ENCODE assay signal across 8 mouse cellular contexts in the genomic region with DNA sequence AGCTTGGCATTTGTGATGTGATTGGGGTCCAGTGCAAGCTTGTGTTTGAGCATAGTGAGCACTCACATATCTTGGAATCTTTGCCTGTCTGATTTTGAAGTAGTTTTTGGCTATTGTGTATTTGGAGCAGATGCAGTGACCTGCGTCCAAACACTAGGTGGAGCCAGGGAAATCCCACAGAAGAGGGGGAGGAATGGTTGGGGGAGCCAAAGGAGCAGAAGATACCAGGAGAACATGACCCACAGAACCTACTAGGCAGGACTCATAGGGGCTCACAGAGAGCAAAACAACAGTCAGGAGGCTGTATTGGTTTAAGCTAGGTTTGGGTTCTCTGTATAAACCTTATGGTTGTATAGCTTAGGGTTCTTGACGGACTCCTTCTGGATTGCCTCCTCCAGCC. TPM values are rescaled to one million over a fixed set of nuclear protein-coding genes. Genes with fewer than 3 reads are reported as not detected.
DNase-seq lines count a peak whose midpoint lies in the region; ATAC-seq and TF ChIP-seq lines count a peak whose summit lies in the region.

No protein-coding gene starts in this region.

- no peaks in the 10 kb centered on the region for H3K9me3 ChIP-seq in kidney, postnatal 0 days (replicated peaks; ENCODE audit: low read length)
- H3K9me3 ChIP-seq in embryonic facial prominence, embryonic 11.5 days (replicated peaks; ENCODE audit: control insufficient read depth, low read length): no peaks in the 10 kb centered on the region
- no peaks in the 10 kb centered on the region for H3K9me3 ChIP-seq in forebrain, embryonic 15.5 days

- H3K4me3 ChIP-seq in kidney, postnatal 0 days (replicated peaks; ENCODE audit: low read depth, low read length): no peak overlapping the region
- H3K4me3 ChIP-seq in embryonic facial prominence, embryonic 11.5 days (ENCODE audit: low read depth, low read length): no peak overlapping the region
- no peak overlapping the region for H3K4me3 ChIP-seq in forebrain, embryonic 15.5 days

- no peak for ATAC-seq in kidney, postnatal 0 days (replicated peaks; ENCODE audit: low FRiP score, low read depth)
- ATAC-seq in embryonic facial prominence, embryonic 11.5 days (replicated peaks; ENCODE audit: insufficient number of reproducible peaks, low FRiP score, low TSS enrichment, low read depth): no peak
- ATAC-seq in erythroid progenitor cell, adult 5-6 weeks (replicated peaks; ENCODE audit: low FRiP score, poor library complexity, severe bottlenecking): no peak
- no peak for ATAC-seq in forebrain, embryonic 15.5 days (replicated peaks)

- no peaks in the 10 kb centered on the region for H3K27me3 ChIP-seq in kidney, postnatal 0 days (ENCODE audit: insufficient read depth, low read length)
- H3K27me3 ChIP-seq in embryonic facial prominence, embryonic 11.5 days (ENCODE audit: control insufficient read depth, insufficient read depth, low read length): no peaks in the 10 kb centered on the region
- no peaks in the 10 kb centered on the region for H3K27me3 ChIP-seq in forebrain, embryonic 15.5 days

- 62% methylated on average over 2 of the region's 2 CpGs for WGBS in kidney, postnatal 0 days
- 61% methylated on average over 2 of the region's 2 CpGs for WGBS in embryonic facial prominence, embryonic 11.5 days
- 60% methylated on average over 2 of the region's 2 CpGs for WGBS in forebrain, embryonic 15.5 days

- H3K4me2 ChIP-seq in kidney, postnatal 0 days (ENCODE audit: low read length): no peak overlapping the region
- H3K4me2 ChIP-seq in embryonic facial prominence, embryonic 11.5 days (ENCODE audit: low read depth, low read length): no peak overlapping the region
- no peak overlapping the region for H3K4me2 ChIP-seq in forebrain, embryonic 15.5 days (replicated peaks)

- peaks cover 10% of the 10 kb centered on the region for H3K36me3 ChIP-seq in kidney, postnatal 0 days (ENCODE audit: insufficient read depth, low read length)
- no peaks in the 10 kb centered on the region for H3K36me3 ChIP-seq in embryonic facial prominence, embryonic 11.5 days (replicated peaks; ENCODE audit: control insufficient read depth, insufficient read depth, low read depth, low read length)
- H3K36me3 ChIP-seq in forebrain, embryonic 15.5 days: peaks cover 2% of the 10 kb centered on the region; the same call in 1 of the 2 replicates

- TF ChIP-seq CTCF in kidney, postnatal 0 days (IDR thresholded peaks at IDR 0.05; ENCODE audit: low read depth): peak; percentile 69

- H3K9ac ChIP-seq in kidney, postnatal 0 days (ENCODE audit: low read depth, low read length): no peak overlapping the region
- H3K9ac ChIP-seq in embryonic facial prominence, embryonic 11.5 days (replicated peaks; ENCODE audit: low read length): no peak overlapping the region
- H3K9ac ChIP-seq in forebrain, embryonic 15.5 days (replicated peaks): no peak overlapping the region

- no peaks in the 10 kb centered on the region for H3K4me1 ChIP-seq in kidney, postnatal 0 days (replicated peaks; ENCODE audit: insufficient read depth, low read length)
- H3K4me1 ChIP-seq in embryonic facial prominence, embryonic 11.5 days (ENCODE audit: control insufficient read depth, insufficient read depth, low read length): no peaks in the 10 kb centered on the region
- H3K4me1 ChIP-seq in forebrain, embryonic 15.5 days: no peaks in the 10 kb centered on the region

- no peak overlapping the region for H3K27ac ChIP-seq in kidney, postnatal 0 days
- H3K27ac ChIP-seq in embryonic facial prominence, embryonic 11.5 days (replicated peaks; ENCODE audit: low read depth, low read length): no peak overlapping the region
- no peak overlapping the region for H3K27ac ChIP-seq in forebrain, embryonic 15.5 days (replicated peaks)

- peak; percentile 17 for DNase-seq in adrenal gland, adult 2 months
- no peak for DNase-seq in adrenal gland, adult 8-10 months
- DNase-seq in kidney, postnatal 0 days (ENCODE audit: low spot score): peak; percentile 44
- DNase-seq in kidney, adult 18-20 months: no peak
- peak; percentile 22 for DNase-seq in 3T3-L1 (ENCODE audit: low read depth, low spot score)
- DNase-seq in embryonic facial prominence, embryonic 11.5 days (ENCODE audit: low spot score): peak; percentile 20

RNA-seq across cellular contexts. Expression of a gene that starts 46.6 kb away (rescaled TPM):
- total RNA-seq in adrenal gland, adult 2 months (2021): 1,000 to 10,000 TPM in 1 of 2 experiments, 100 to 1,000 TPM in 1; 898 to 1,005 TPM
- 132 and 140 TPM in 2 replicates for polyA plus RNA-seq in adrenal gland, adult 2 months (2012; rRNA removed)
- 100 to 1,000 TPM; 758 to 849 (median 847) TPM for total RNA-seq in adrenal gland, adult 8-10 months (2022)
- polyA plus RNA-seq in kidney, postnatal 0 days (2015; fragmentation: Nextera tagmentation; extraction: Ambion mirVana): 781 TPM in 2 replicates
- polyA plus RNA-seq in embryonic facial prominence, embryonic 11.5 days (2014; fragmentation: Nextera tagmentation; extraction: Ambion mirVana): 796 and 840 TPM in 2 replicates
- 1,192 and 1,255 TPM in 2 replicates for total RNA-seq in erythroid progenitor cell, adult 5-6 weeks (2015; ENCODE audit: low replicate concordance)
- 229 and 382 TPM in 2 replicates for total RNA-seq in erythroid progenitor cell, adult 5-6 weeks (2017; ENCODE audit: low replicate concordance)
- 414 and 432 TPM in 2 replicates for polyA plus RNA-seq in forebrain, embryonic 15.5 days (2015; fragmentation: Nextera tagmentation; extraction: Ambion mirVana)

Comparison
In these comparisons a context has a peak if more than half of its experiments do, and no peak if none do; other contexts are left out.
1. DNase-seq: peak in adrenal gland, adult 2 months (single experiment), kidney, postnatal 0 days (single experiment), 3T3-L1 (single experiment) and embryonic facial prominence, embryonic 11.5 days (single experiment); none in adrenal gland, adult 8-10 months (single experiment) and kidney, adult 18-20 months (single experiment).